Comparison of ENCODE assay signal across 15 mouse cellular contexts in the genomic region with DNA sequence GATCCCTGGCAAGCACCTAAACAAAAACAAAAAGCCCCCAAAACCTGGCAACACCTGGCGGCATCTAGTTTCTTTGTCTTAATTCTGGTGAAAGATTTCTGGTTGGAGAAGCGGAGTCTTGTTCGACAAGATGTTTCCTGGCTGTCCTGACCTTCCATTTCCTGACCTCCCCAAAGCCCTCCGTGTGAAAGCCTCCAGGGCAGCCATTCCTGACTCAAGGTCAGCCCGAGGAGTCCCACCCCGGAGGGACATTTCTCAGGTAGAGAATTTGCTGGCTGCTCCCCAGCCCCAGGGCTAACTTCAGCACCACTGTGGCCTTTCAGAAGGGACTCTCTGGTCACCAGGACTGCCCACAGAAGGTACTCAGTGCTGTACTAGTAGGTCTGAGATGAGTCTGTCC.
"Had no signal": no experiment of that assay in that cellular context is flagged by ENCODE, and none has a peak within 500 bp of the region (broad histone marks: within the 10 kb centered on the region; RNA-seq: fewer than 3 reads in every experiment).

No protein-coding gene starts in this region.

- H3K9ac ChIP-seq: liver, embryonic 15.5 days; neural tube, embryonic 15.5 days had no signal

- H3K36me3 ChIP-seq: liver, embryonic 15.5 days; midbrain, embryonic 10.5 days; neural tube, embryonic 15.5 days had no signal

- H3K9me3 ChIP-seq: limb, embryonic 10.5 days; liver, embryonic 15.5 days; midbrain, embryonic 10.5 days; neural tube, embryonic 15.5 days had no signal

- H3K4me2 ChIP-seq: liver, embryonic 11.5 days; liver, embryonic 15.5 days; neural tube, embryonic 15.5 days had no signal

- DNase-seq: kidney, postnatal 14 days; lung, adult 2 months; lung, postnatal 4 days; midbrain, embryonic 14.5 days; right cerebral cortex, adult 18-20 months; right cerebral cortex, postnatal 25 days; thymus, postnatal 36 days had no signal

- H3K27ac ChIP-seq: left cerebral cortex, adult 2 months; limb, embryonic 10.5 days; liver, embryonic 15.5 days; midbrain, embryonic 10.5 days; neural tube, embryonic 15.5 days had no signal

- ATAC-seq: lung, postnatal 0 days had no signal

- H3K4me1 ChIP-seq: liver, embryonic 15.5 days; midbrain, embryonic 10.5 days had no signal

- H3K4me3 ChIP-seq: left cerebral cortex, adult 2 months; limb, embryonic 10.5 days; liver, embryonic 15.5 days; midbrain, embryonic 10.5 days; myocyte; neural tube, embryonic 15.5 days had no signal

- H3K27me3 ChIP-seq: liver, embryonic 15.5 days; neural tube, embryonic 15.5 days had no signal
